Mouse (Mus musculus): ENCODE measurements around the gene Stx6.

- TF ChIP-seq CTCF (IDR thresholded peaks at IDR 0.05) (no peak), POLR2A (IDR thresholded peaks at IDR 0.05; ENCODE audit: insufficient read depth, low read depth, low read length) (no peak), EP300 (IDR thresholded peaks at IDR 0.05; ENCODE audit: insufficient read depth, low read depth, low read length) (no peak)
Measured at GRCm38 (mm10) chr1:155229464-155230411, 71.2 kb downstream of the Stx6 start.

Measured in heart, adult 2 months (tissue).